Mouse (Mus musculus) brain, embryonic 18.5 days (tissue): Measurements from ENCODE around the gene Baiap2l2.

Source experiments
- DNase-seq: peaks from one replicate; pipeline ENCODE4 v3.0.0-alpha.2; 2012; ENCODE audit warnings: low read depth, low spot score

Gene Baiap2l2

DNA sequence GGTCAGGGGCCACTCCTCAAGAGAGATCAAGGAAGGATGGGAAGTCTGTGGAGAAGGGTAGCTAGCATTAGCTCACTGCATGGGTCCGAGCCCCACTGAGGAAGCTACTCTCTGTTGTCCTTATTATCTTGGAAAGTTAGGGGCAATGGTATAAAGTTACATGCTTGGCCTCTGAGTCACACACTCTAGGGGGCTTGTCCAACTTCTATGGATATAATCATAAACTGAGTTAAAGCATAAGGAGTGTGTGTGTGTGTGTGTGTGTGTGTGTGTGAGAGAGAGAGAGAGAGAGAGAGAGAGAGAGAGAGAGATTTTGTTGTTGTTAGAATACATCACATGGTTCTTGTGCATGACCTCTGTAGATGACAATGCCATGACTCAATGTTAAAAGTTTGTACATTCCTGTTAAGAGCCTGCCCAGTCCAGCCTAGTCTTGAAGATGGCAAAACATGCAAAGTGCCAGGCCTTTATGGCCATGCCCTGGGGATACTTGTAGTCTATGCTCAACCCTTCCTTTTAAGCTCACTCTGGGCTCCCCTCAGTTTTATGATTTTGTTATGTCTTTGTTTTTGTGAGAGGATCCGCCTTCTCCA lies 14.3 kb upstream of the Baiap2l2 start:
- DNase-seq: no peak

DNA sequence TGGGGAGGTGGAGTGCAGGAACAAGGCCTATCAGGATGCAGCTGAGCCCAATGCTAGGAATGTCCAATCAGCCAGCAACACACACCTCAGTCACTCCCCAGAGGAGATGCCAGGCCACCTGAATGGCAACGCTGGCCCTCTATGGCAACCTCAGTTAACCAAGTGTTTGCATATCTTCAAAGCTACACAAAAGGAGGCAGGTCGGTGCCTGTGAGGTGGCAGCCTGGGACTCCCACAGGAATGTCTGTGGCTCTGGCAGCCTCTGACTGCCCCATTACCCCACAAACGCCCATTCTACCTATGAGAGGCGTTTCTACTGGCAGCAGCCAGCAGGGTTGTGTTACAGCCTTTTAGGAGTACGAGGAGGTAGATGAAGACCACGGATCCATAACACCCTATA lies 13.2 kb upstream of the Baiap2l2 start:
- no peak for DNase-seq

DNA sequence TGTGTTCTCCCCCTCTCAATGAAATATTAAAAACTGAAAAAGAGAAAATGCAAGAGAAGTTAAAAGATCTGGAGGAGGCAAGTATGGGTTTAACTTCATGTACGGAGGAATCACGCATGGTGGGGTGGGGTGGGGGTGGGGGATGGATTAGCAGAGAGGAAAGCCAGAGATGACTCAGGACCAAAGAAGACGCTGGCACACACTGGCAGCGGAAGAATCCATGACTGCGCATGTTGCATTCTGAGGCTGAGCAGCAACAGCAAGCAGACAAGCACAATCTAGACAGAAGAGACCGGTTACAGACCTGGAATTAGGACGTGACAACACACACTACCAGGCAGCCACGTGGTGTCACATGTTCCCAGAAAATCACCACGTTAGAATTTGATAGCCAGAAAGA lies 7.4 kb upstream of the Baiap2l2 start:
- DNase-seq: no peak

DNA sequence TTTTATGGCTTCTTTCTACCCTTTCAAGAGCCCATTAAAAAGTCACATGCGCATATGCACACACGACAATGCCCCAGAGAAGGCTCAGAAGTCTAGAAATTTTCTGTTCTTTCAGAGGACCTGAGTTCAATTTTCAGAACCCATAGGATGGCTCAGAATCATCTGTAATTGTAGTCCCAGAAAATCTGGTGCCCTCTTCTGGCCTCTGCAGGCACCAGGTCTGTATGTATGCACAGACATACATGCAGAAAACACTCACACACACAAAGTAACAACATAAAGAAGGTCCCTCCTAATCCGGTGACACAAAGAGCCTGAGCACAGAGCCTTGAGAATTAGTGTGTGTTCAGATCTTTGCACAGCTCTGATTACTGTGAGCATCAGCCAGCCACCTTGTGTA lies 5.0 kb upstream of the Baiap2l2 start:
- DNase-seq: no peak

DNA sequence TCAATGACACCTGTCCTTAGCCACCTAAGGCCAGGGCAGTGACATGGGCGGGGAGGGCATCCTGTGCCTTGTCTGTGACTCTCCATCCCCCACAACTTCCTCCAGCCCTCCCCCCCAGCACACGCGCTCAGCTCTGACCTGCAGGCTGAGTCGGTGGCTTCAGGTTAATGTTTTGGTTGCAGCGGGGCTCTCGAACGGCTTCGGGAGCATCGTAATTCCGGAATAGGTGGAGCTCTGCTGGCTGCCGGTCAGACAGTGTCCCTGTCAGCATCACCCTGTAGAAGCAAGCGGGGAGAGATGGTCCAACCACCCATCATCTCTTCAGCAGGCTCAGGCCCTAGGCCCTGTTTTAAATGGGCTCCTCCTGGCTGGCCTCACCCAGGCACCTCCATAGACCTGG lies 4.1 kb upstream of the Baiap2l2 start:
- DNase-seq: no peak

DNA sequence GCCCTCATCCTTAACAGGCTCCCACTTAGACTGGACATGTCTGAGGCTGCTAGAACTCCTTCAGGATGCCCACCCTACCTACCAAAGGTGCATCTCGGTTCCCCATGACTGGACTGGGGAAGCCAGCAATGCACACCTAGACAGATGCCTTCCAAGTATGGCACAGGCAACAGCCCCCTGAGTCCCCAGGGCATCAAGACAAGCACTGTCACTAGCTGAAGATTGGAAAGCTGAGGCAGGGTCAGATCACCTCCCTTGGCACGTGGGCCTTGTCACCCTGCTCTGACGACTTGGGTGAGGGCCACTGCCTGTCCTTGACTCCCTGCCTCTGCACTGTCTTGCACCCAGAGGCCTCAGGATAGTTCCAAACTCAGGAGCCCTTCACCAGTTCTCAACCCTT lies 3.0 kb upstream of the Baiap2l2 start:
- no peak for DNase-seq

DNA sequence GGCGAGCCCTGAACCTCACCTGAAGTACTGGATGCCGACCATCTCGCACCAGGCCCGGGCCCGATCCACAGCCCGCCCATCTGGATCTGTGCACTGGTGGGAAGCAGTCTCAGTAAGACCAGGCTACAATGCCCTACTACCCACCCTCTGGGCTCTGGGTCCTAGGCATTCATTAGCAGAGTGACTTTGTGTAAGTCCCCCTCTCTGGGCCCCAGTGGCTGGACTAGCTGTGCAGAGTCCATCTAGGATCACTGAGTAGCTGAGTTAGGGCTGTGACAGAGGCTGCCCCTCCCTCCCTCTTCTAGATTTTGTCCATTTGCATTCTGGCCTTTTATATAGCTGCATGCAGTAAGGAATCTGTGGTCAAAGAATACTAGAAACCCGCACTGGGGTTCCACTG lies 1.8 kb upstream of the Baiap2l2 start:
- no peak for DNase-seq

DNA sequence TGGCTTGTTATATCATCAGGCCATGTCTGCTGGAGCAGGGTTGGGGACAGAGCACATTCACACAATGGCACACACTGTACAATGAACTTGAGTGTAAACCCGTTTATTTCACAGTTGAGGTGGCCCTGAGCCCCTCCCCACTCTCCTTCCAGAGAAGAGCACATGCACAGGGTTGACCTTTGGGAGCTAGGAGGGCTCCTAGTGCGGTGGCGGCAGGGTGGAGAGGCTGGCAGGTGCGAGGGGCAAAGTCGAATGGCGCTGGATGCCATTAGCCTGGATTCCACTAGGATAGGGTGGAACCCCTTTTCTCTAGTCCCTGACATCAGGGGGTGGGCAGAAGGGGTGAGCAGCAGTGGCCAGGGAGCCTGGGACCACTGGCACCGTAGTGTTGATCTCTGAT lies 804 bp upstream of the Baiap2l2 start:
- no peak for DNase-seq

DNA sequence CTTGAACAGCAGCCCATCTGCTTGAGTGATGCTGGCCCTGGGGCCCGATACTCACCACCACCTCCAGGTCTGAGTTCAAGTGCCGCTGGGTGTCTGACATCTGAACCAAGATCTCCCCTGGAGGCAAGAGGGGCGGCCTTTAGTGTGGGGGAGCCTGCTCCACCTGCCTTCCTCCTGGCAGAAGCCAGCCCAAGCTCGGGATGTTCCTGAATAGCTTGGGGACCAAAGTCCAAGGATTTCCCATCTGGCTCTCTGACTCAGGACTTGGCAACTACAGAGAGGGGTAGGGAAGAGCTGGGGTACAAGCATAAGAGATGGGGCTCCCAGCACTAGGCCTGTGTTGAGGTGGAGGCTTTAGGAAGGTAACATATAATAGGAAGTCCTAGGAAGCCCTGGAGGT lies 2.0 kb downstream of the Baiap2l2 start:
- DNase-seq: no peak

DNA sequence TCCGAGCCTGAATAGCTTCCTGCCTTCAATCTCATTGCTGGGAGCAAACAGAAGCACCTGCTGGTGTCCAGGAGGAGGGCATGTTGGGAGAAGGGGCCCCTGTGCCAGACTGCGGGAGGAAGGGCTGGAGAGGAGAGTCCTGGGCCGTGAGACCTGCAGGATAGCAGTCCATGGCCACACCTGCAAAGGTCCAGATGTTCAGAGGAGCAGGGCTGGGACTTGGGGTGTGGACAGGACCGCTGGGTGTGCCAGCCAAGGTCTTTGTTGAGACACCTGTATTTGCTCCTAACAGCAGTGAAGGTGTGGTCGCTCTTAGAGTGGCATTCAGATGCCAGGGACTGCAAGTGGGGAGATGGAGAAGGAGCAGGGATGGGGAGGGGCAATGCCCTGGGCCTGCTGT lies 2.9 kb downstream of the Baiap2l2 start:
- no peak for DNase-seq

DNA sequence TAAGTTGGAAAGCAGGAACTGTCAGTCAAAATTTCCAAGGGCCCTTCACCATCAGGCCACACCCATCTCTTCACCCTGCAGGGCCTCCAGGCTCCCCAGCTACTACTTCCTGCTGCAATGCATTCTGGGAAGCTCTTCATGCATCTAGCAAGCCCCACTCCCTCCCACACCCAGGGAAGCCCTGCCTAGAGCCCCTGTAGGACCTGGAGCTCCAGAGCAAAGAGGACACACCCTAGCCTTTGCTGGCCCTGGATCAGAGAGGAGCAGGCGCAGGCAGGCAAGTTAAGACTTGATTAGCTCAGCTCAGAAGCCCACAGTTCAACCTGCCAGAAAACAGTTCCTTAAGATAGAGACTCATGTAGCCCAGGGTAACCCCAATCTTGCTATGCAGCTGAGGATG lies 3.9 kb downstream of the Baiap2l2 start:
- DNase-seq: no peak

DNA sequence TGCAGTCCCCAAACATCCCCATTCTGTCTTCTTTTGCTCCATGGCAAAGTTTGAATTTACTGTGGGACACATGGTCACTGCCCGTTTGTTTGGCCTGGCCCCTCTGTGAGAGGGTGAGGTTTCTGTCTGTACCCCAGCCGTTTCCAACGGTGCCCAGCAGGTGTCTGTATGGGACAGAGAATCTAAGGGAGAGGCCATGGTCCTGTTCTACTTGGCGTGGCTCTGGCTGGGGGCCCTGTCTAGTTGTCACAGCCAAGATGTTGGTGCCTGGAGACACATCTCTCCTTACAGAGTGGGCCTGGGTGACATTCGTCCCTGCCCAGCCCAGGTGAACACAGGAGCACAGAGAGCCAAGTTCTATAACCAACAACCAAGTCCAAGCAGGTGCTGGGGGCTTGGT lies 4.5 kb downstream of the Baiap2l2 start:
- no peak for DNase-seq

DNA sequence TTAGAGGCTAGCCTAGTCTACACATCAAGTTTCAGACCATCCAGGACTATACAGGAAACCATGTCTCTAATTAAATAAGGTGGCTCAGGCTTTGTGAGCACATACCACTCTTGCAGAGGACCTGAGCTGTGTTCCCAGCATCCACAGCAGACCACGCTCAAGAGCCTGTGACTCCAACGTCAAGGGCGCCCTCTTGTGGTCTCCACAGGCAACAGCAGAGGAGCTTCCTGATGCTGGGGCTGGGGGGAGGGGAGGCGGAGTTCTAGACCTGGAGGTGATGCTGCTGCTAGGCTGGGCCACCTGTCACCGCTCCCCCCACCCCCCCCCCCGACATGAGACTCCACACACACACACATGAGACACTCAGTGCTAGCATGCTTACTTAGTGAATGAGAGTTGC lies 5.1 kb downstream of the Baiap2l2 start:
- no peak for DNase-seq

DNA sequence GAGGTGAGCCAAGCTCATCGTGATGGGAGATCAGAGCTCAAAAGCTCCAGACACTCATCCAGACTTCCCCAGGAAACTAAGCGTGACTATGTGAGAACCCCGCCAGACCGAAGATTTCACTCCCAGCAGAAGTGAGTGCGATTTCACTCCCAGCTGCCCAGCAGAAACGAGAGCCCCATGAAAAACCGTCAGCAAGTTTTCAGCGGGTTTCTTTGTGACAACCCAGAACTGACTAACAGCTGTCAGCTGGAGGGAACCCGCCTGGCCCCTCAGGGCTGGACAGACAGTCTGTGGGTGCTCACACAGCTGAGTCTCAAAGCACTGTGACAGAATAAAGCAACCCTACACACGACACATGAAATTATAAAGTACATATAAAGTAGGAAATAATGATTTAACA lies 7.6 kb downstream of the Baiap2l2 start:
- no peak for DNase-seq

DNA sequence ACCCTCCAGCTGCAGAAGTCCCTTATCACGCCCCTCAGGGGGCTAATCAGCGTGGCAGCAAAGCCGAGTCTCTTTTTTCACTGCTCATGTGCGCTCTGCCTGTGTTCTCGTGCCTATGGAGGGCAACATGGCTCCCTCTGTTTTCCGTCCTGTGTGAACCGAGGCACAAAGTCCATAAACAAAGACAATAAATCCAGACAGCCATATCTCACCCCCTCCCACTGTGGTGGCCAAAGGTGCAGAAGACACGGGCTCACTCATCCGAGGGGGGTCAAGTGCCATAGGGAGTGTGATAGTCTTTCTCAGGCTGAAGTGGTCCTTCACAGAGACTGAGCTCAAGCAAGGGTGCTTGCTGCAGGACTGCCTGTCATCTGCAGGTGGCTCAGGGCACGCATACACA lies 12.3 kb downstream of the Baiap2l2 start:
- no peak for DNase-seq

DNA sequence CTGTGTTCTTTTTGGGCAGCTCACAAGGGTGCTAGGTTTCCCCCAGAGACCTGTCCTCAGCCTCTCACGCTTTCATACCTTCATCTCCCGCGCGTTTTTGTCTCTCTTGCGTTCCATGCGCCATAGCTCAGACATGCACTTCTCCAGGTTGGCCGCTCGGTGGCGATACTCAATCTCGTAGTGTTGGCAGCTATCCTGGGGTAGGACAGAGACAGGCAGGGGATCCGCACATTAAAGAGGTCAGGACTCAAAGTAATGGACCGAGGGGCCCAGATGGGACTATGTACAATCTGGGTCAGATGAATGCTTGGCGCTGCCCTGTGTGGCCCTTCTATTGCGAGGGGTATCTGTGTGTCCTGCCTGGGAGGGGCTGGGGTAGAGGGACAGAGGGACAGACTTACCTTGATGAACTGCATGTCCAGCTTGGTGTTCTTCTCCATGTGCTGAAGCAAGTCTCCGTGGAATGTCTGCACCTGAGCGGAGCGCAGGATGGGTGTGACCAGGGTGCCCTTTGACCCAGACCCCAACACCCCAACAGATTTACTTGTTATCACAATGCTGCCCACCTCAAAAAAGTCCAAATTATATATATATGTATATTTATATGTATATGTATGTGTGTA lies 14.1 kb downstream of the Baiap2l2 start:
- DNase-seq: no peak

DNA sequence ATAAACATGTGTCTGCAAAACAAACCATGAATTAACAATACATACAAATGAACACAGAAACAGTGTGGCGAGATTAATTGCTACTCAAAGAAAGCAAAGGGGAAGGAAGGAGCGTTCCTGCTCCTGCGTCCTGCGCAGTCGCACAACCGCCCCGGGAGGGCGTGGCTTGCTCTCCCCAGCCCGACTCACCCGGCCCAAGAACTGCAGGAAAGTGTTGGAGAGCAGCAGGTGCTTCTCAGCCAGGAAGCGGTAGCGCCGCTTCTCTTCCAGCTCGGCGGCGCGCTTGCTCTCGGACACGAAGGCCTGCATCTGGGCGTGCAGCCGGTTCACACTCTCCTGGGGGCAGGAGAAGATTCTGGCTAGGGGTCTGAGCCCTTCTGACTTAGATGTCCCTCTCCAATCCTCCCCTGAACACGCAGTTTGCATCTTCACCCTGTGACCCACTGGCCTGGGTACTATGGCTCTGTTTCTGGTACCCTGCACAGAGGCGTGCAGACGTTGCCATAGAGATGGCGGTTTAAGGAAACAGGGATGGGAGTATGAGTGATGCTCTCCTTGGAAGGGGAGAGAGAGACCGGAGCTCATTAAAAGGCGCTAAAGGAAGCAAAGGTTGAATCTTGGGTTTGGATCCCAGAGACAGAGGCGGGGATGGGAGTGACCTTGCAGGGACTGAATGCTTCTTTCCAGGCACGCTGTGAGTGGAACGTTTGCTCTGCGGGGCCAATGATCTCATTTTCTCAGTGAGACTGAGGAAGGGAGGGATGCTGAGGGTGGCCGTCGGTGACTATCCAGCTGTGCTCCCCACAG lies 14.8 kb downstream of the Baiap2l2 start:
- no peak for DNase-seq

DNA sequence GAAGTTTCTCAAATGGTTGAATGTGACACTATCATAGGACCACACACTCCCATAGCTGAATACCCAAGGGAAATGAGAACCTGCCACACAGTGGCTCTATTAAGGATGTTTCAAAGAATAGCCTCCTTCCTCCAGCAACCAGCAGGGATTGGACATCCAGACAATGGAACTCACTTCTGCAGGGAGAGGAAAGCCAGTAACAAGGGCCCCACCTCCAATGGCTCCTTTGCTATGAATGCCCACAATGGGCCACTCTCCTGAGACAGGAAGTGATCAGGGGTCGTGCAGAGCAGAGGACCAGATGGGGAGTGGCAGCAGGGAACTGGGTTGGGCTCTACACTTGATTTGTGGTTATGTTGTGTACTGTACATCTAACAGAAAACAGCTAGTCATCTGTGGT lies 16.8 kb downstream of the Baiap2l2 start:
- DNase-seq: no peak

DNA sequence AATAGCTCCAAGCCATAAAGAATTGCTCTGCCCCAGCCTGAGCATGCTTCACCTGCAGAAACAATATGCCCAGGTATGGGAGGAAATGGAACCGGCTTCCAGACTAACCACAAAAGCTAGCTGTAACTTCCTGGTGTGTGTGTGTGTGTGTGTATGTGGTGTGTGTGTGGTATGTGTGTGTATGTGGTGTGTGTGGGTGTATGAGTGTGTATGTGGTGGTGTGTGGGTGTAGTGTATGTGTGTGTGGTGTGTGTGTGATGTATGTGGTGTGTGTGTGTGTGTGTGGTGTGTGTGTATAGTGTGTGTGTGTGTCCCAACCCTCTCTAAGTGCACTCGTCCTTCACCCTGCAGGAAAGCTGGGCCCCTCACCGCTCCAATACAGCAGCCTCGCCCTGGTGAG lies 20.0 kb downstream of the Baiap2l2 start:
- DNase-seq: no peak

DNA sequence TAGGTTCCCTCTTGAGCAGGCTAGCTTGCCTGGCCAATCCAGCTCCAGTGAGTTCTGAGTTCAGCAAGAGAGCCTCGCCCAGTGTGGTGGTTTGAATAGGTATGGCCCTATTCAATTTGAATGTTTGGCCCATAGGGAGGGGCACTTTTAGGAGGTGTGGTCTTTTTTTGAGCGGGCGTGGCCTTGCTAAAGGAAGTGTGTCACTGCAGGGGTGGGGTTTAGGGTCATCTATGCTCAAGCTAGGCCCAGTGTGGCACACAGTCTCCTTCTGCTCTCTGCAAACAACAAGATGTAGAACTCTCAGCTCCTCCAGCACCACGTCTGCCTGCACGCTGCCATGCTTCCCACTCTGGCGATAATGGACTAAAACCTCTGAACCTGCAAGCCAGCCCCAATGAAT lies 21.6 kb downstream of the Baiap2l2 start:
- no peak for DNase-seq

DNA sequence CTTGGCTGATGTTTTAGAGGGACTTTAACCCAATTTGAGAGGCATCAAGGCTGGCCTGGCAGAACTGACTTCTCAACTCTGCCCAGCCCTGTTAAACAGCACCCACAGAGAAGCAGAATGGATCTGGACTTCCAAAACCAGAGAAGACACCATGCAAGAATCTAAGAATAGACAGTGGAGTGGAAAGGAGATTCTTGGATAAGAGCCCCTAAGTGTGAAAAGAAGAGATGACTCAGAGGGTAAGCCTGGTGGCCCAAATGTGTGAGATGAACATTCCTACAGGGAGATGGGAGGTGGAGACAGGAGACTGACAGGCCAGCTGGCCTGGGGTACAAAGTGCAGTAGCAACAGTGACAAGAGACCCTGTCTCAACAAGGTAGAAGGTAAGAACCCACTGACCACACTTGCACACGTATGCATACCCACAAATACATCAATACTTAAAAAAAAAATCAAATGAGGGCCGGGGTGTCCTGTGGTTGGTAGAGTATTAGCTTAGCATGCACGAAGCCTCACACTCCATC lies 22.5 kb downstream of the Baiap2l2 start:
- no peak for DNase-seq

DNA sequence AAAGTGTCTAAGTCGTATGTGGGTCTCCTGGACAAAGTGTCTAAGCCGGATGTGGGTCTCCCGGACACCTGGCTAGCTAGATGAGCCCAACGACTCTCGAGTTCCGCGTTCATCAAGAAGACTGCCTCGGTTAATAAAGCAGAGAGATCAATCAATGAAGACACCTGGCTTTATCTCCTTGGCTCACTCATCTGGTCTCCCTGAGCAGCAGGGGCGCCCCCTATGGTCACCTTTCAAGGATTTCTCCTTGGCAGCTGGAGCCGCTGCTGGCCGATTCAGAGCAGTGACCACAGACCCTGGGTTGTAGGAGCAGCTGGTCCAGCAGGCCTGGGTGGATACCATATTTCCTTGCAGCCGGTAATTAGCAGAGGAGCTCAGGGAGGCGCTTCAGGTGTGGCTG lies 23.0 kb downstream of the Baiap2l2 start:
- no peak for DNase-seq

DNA sequence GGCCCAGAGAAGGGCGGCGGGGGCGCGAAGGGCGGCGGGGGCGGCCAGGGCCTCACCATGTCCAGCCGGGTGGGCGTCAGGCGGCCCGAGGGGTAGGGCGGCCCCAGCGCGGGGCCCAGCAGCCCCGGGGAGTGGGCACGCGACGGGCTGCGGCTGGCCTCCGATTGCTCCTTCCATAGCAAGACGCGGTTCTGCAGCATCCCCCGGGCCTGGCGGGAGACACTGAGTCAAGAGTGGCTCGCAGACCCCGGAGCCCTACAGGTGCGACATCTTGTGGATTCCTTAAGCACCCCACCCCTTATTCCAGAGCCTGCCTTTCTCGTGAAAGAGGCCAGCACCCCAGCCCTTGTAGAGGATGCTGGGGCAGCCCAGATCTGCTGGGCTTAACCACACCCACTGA lies 23.6 kb downstream of the Baiap2l2 start:
- no peak for DNase-seq
